Mouse (Mus musculus): Measurements from ENCODE around the gene Uba1. TPM values are rescaled to one million over a fixed set of nuclear protein-coding genes. Genes with fewer than 3 reads are reported as not detected.
"Not testable (repeated sequence)": the region's sequence is repeated elsewhere in the genome, so short reads cannot be mapped to it uniquely, and the experiment has no call there.

Uba1 gene
- polyA plus RNA-seq, 1 experiment from 2014 or later: 77.1 TPM

GRCm38 (mm10) chrX:20703741-20704290, 45.7 kb downstream of the Uba1 start, which contains the start of gene Usp11:
TSS of gene Usp11 (plus strand) at chrX:20703906.
- H3K9ac ChIP-seq (ENCODE audit: low read depth, low read length): peak within 1 kb of the TSS; percentile 62
- H3K27ac ChIP-seq (ENCODE audit: low read depth, low read length): peak within 1 kb of the TSS; percentile 70
- peak within 1 kb of the TSS; percentile 66 for H3K4me2 ChIP-seq (replicated peaks; ENCODE audit: low read depth)
- no peaks in the 10 kb centered on the region for H3K9me3 ChIP-seq (ENCODE audit: control insufficient read depth)
- H3K4me3 ChIP-seq (ENCODE audit: low read depth, low read length): peak within 1 kb of the TSS; percentile 55
- H3K36me3 ChIP-seq (ENCODE audit: control insufficient read depth, insufficient read depth): peaks cover 1% of the 10 kb centered on the region; the same call in 1 of the 2 replicates
- peak; percentile 48 for ATAC-seq
- H3K4me1 ChIP-seq (replicated peaks; ENCODE audit: control insufficient read depth, insufficient read depth, low read length): no peaks in the 10 kb centered on the region
- 18% methylated on average over 32 of the region's 32 CpGs for WGBS
- no peak for TF ChIP-seq CTCF (IDR thresholded peaks at IDR 0.05; ENCODE audit: low read depth)
- H3K27me3 ChIP-seq (replicated peaks; ENCODE audit: control insufficient read depth, insufficient read depth, low read length): no peaks in the 10 kb centered on the region

DNA sequence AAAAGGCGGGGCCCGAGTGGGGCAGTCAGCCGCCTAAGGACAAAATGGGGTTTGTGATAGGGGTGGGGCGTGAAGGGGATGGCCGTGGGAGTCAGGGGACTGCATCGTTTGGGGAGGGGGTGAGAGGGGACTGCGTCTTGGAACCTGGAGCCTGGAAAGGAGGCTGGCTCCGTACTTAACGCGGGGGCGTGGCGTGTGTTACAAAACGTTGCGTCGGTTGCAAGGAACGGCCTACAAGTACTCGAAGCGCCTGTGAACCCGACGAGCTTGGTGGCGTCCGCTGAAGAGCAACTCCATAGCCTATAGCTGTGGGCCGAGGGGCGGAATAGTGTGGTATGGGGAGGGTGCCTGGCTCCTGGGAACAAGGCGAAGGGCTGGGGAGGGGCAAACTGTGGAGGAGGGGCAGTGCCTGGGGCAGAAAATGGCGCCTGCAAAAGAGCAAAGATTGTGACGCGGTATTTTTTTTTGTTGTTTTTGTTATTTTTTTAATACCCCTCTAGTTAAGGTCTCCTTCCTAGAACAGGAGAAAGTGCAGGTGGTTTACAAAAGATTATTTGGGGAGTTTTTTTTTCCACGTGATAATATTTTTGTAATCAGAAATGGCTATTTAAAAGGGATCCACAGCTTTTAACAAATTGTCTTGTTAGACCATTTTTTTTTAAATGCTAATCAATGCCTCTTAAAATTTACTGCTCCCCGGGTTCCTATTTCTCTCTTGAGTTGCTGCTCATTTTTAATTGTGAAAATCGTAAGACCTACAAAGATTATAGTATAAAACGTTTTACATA, 46.4 kb downstream of the Uba1 start:
- Histone ChIP-seq H3K4me2 (replicated peaks; ENCODE audit: low read depth) (peak overlapping the region; percentile 66), H3K27ac (ENCODE audit: low read depth, low read length) (peak overlapping the region; percentile 70), H3K4me1 (replicated peaks; ENCODE audit: control insufficient read depth, insufficient read depth, low read length) (no peaks in the 10 kb centered on the region), H3K4me3 (ENCODE audit: low read depth, low read length) (peak overlapping the region; percentile 55), H3K9me3 (ENCODE audit: control insufficient read depth) (no peaks in the 10 kb centered on the region), H3K36me3 (ENCODE audit: control insufficient read depth, insufficient read depth) (no peaks in the 10 kb centered on the region; the same call in 1 of the 2 replicates), H3K27me3 (replicated peaks; ENCODE audit: control insufficient read depth, insufficient read depth, low read length) (no peaks in the 10 kb centered on the region), H3K9ac (ENCODE audit: low read depth, low read length) (peak overlapping the region; percentile 62)
- ATAC-seq: peak; percentile 92
- TF ChIP-seq CTCF (IDR thresholded peaks at IDR 0.05; ENCODE audit: low read depth): no peak
- WGBS: 22% methylated on average over 32 of the region's 32 CpGs

DNA sequence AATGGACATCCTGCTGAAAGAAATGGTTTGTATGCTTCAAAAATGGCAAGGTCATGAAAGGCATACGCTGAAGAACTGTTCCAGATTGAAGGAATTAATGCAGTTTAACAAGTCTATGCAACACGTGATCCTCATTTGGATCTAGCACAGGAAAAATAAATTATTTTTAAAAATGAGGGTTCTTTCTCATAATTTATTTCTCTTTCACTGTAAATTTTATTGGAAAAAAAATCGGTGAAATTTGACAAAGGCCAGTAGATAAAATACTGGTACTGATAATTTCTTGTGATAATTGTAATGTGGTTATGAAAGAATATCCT, 46.9 kb downstream of the Uba1 start:
- ATAC-seq: no peak
- no peak for TF ChIP-seq CTCF (IDR thresholded peaks at IDR 0.05; ENCODE audit: low read depth)
- Histone ChIP-seq H3K27me3 (replicated peaks; ENCODE audit: control insufficient read depth, insufficient read depth, low read length) (no peaks in the 10 kb centered on the region), H3K27ac (ENCODE audit: low read depth, low read length) (no peak overlapping the region), H3K9ac (ENCODE audit: low read depth, low read length) (no peak overlapping the region), H3K9me3 (ENCODE audit: control insufficient read depth) (no peaks in the 10 kb centered on the region), H3K4me2 (replicated peaks; ENCODE audit: low read depth) (peak overlapping the region; percentile 66), H3K4me3 (ENCODE audit: low read depth, low read length) (peak overlapping the region; percentile 55; the same call in 1 of the 2 replicates), H3K4me1 (replicated peaks; ENCODE audit: control insufficient read depth, insufficient read depth, low read length) (no peaks in the 10 kb centered on the region), H3K36me3 (ENCODE audit: control insufficient read depth, insufficient read depth) (no peaks in the 10 kb centered on the region)
- 26% methylated on average over 3 of the region's 3 CpGs for WGBS

DNA sequence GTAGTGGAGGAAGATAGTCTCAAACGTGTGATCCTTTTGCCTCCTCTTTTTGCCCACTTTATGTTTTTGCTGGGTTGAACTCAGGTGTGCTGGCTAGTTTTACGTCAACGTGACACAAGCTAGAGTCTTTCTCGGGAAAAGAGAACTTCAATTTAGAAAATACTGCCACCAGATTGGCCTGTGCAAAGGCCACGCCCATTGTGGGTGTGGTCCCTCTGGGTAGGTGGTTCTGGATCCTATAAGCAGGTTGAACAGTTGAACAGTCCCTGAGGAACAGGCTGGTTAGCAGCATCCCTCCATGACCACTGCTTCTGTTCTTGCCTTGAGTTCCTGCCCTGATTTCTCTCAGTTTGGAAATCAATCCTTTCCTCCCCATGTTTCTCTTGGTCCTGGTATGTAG, 70.6 kb downstream of the Uba1 start:
- no peak for TF ChIP-seq CTCF (IDR thresholded peaks at IDR 0.05; ENCODE audit: low read depth)
- Histone ChIP-seq H3K9ac (ENCODE audit: low read depth, low read length) (no peak overlapping the region), H3K27ac (ENCODE audit: low read depth, low read length) (no peak overlapping the region), H3K4me2 (replicated peaks; ENCODE audit: low read depth) (no peak overlapping the region), H3K36me3 (ENCODE audit: control insufficient read depth, insufficient read depth) (no peaks in the 10 kb centered on the region), H3K9me3 (ENCODE audit: control insufficient read depth) (no peaks in the 10 kb centered on the region), H3K4me3 (ENCODE audit: low read depth, low read length) (no peak overlapping the region), H3K4me1 (replicated peaks; ENCODE audit: control insufficient read depth, insufficient read depth, low read length) (no peaks in the 10 kb centered on the region), H3K27me3 (replicated peaks; ENCODE audit: control insufficient read depth, insufficient read depth, low read length) (no peaks in the 10 kb centered on the region)
- ATAC-seq: no peak
- WGBS: 68% methylated on average over 5 of the region's 5 CpGs

DNA sequence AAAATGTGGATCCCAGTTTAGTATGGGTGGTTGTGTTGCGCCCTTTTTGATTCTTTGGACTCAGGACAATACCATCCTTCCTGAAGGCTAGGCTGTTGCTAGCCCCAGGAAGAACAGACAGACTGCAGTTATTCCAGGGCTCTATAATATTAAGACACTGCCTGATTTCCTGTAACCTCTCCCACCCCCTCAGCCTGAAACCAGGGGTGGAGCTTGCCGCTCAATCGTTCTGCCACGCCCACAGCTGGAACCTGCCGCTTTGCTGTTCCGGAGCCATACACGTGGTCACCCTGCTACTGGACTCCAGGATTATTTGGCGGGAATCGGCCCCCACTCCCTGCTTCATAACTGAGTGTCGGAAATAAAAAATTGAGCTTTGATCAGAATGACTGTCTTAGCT, 71.9 kb downstream of the Uba1 start:
- H3K27me3 ChIP-seq (replicated peaks; ENCODE audit: control insufficient read depth, insufficient read depth, low read length); H3K4me2 ChIP-seq (replicated peaks; ENCODE audit: low read depth); H3K36me3 ChIP-seq (ENCODE audit: control insufficient read depth, insufficient read depth); ATAC-seq; H3K4me3 ChIP-seq (ENCODE audit: low read depth, low read length); H3K9me3 ChIP-seq (ENCODE audit: control insufficient read depth); H3K27ac ChIP-seq (ENCODE audit: low read depth, low read length); H3K4me1 ChIP-seq (replicated peaks; ENCODE audit: control insufficient read depth, insufficient read depth, low read length); H3K9ac ChIP-seq (ENCODE audit: low read depth, low read length): not testable (repeated sequence)
- 43% methylated on average over 10 of the region's 10 CpGs for WGBS

Other genes with a start within 250 kb of the Uba1 start
- 3.0 and 3.2 TPM in 2 replicates for gene Jade3, start 232.6 kb upstream of the Uba1 start, polyA plus RNA-seq (2015; fragmentation: Nextera tagmentation; extraction: Ambion mirVana)
- 13.1 and 14.4 TPM in 2 replicates for gene Rgn, start 108.5 kb upstream of the Uba1 start, polyA plus RNA-seq (2015; fragmentation: Nextera tagmentation; extraction: Ambion mirVana)
- gene Rbm10, start 40.8 kb upstream of the Uba1 start, polyA plus RNA-seq (2015; fragmentation: Nextera tagmentation; extraction: Ambion mirVana): 15.8 and 16.3 TPM in 2 replicates
- 327 and 339 TPM in 2 replicates for gene Ndufb11, start 40.7 kb upstream of the Uba1 start, polyA plus RNA-seq (2015; fragmentation: Nextera tagmentation; extraction: Ambion mirVana)
- 50.0 and 51.6 TPM in 2 replicates for gene Cdk16, start 29.6 kb downstream of the Uba1 start, polyA plus RNA-seq (2015; fragmentation: Nextera tagmentation; extraction: Ambion mirVana)
- 3.8 and 4.1 TPM in 2 replicates for gene Usp11, start 45.6 kb downstream of the Uba1 start, polyA plus RNA-seq (2015; fragmentation: Nextera tagmentation; extraction: Ambion mirVana)
- gene Araf, start 139.5 kb downstream of the Uba1 start, polyA plus RNA-seq (2015; fragmentation: Nextera tagmentation; extraction: Ambion mirVana): 67.0 and 69.2 TPM in 2 replicates
- gene Timp1, start 211.8 kb downstream of the Uba1 start, polyA plus RNA-seq (2015; fragmentation: Nextera tagmentation; extraction: Ambion mirVana): 7.0 and 11.5 TPM in 2 replicates